Mouse (Mus musculus) testis, adult 2 months (tissue): ENCODE data around the gene Gm44502. TPM values are rescaled to one million over a fixed set of nuclear protein-coding genes. Genes with fewer than 3 reads are reported as not detected.

Experiments used
- H3K27ac ChIP-seq: fragments of 200-500 bp; 2 replicates; pipeline ENCODE4 v1.5.1; 2012; ENCODE audit warnings: low read depth, low read length; ENCODE audit not compliant: control insufficient read depth, insufficient read depth
- H3K27me3 ChIP-seq: fragments of 200-500 bp; 2 replicates; pipeline ENCODE4 v1.6.1; 2012; ENCODE audit warnings: mild to moderate bottlenecking, low read length, moderate library complexity; ENCODE audit not compliant: control insufficient read depth, insufficient read depth
- H3K36me3 ChIP-seq: fragments of 200-500 bp; 2 replicates; pipeline ENCODE4 v1.6.1; 2012; ENCODE audit warnings: mild to moderate bottlenecking, low read length; ENCODE audit not compliant: control insufficient read depth, insufficient read depth
- H3K4me1 ChIP-seq: fragments of 200-500 bp; 2 replicates; pipeline ENCODE4 v1.6.1; 2012; ENCODE audit warnings: low read length; ENCODE audit not compliant: control insufficient read depth, insufficient read depth
- H3K4me3 ChIP-seq: fragments of 200-500 bp; 2 replicates; pipeline ENCODE4 v1.5.1; 2012; ENCODE audit warnings: low read depth, mild to moderate bottlenecking, low read length, moderate library complexity, mixed read lengths; ENCODE audit not compliant: control insufficient read depth
- CTCF ChIP-seq: fragments of 200-500 bp; IDR thresholded peaks from 2 replicates; pipeline ENCODE4 v1.5.1; 2012; ENCODE audit warnings: low read depth, mild to moderate bottlenecking, inconsistent platforms, low read length, moderate library complexity; ENCODE audit not compliant: control insufficient read depth, insufficient read depth, insufficient replicate concordance
- POLR2A ChIP-seq: fragments of 200-500 bp; IDR thresholded peaks from 2 replicates; pipeline ENCODE4 v1.6.1; 2012; ENCODE audit warnings: low read depth, mild to moderate bottlenecking, inconsistent platforms, low read length, moderate library complexity; ENCODE audit not compliant: control insufficient read depth
- polyA plus RNA-seq: library from polyadenylated mRNA; depleted of rRNA; stranded (reverse); fragments of >200 nt; gene quantifications from 2 replicates; pipeline ENCODE4 v1.2.3, GENCODE M21; 2012

Gm44502 gene
- polyA plus RNA-seq, 1 experiment: 1.2 TPM

- peak within 1 kb of the TSS; percentile 90 for H3K27ac ChIP-seq
- TF ChIP-seq POLR2A (no peak), CTCF (no peak)
- H3K4me3 ChIP-seq: peak within 1 kb of the TSS; percentile 92
These were observed 3.8 kb downstream of the Gm44502 start, which contains the start of gene Cpt1b for GRCm38 (mm10) chr15:89425711-89426121. Gene Cpt1b (minus strand): TSS chr15:89425863.

GRCm38 (mm10) chr15:89424621-89425020 is 4.9 kb downstream of the Gm44502 start:
- H3K36me3 ChIP-seq: no peaks in the 10 kb centered on the region; the same call in 1 of the 2 replicates
- peaks cover 19% of the 10 kb centered on the region for H3K4me1 ChIP-seq
- H3K27me3 ChIP-seq: no peaks in the 10 kb centered on the region
- TF ChIP-seq POLR2A: 0 out of 2 replicates have a peak, but pooled peaks have one; percentile 20
- TF ChIP-seq CTCF: no peak
- peak overlapping the region; percentile 68 for H3K27ac ChIP-seq
- H3K4me3 ChIP-seq: peak overlapping the region; percentile 84

More at GRCm38 (mm10) chr15:89425711-89426121, 3.8 kb downstream of the Gm44502 start, which contains the start of gene Cpt1b:
- no peaks in the 10 kb centered on the region for H3K27me3 ChIP-seq
- peaks cover 19% of the 10 kb centered on the region for H3K4me1 ChIP-seq
- no peaks in the 10 kb centered on the region; the same call in 1 of the 2 replicates for H3K36me3 ChIP-seq

DNA sequence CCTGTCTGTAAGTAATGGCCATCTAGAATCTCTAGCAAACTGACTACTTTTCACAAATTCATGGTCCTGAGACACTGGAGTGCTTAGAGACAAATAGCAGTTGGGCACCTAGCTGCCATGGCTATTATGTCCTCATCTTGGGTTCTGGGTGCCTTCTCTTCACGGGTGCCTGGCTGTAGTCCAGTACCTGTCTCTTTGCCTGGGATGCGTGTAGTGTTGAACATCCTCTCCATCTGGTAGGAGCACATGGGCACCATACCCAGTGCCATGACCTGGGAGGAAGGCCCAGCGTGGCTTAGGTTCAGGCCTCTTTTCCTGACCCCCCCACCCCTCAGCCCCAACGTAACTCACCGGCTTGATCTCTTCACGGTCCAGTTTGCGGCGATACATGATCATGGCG is 7.6 kb downstream of the Gm44502 start:
- Histone ChIP-seq H3K27ac (no peak overlapping the region), H3K4me3 (no peak overlapping the region), H3K4me1 (peaks cover 18% of the 10 kb centered on the region), H3K27me3 (no peaks in the 10 kb centered on the region), H3K36me3 (no peaks in the 10 kb centered on the region; the same call in 1 of the 2 replicates)
- TF ChIP-seq CTCF (no peak), POLR2A (no peak)

DNA sequence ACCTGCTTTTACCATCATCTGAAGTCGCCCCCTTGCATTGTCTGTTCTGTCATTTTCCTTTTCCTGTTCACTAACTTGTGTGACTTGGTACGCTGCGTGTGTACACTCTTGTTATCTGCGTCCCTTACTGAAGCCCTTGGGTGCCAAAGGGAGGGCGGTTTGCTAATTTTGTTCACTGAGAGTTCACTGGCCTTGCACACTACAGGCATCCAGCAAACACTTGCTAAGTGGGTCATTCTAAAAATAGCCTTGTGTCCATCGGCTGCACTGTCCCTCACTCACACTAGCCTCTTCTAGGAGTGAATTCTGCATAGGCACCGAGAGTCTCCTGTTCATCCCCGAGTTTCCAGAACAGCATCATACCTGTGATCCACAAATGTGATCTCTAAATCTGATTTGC is 14.2 kb downstream of the Gm44502 start:
- no peak overlapping the region for H3K4me3 ChIP-seq

DNA sequence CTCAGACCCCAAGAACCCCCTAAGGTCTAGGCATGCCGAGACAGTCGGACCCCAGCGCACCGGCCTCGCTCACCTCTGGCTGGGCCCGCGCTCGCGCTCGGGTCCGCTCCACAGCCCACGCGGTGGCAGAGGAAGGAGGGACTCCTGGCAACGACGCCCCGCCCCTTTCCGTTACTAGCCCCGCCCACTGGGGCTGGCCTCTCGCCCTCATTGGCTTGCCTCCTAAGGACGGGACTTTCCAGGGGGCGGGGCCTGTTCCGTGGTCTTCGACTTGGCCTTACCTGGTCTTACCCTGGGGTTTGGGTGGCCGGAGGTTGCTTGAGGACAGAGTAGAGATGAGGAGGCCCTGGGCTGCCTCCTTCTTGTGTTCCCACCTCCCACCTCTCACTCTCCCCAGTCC is 19.4 kb downstream of the Gm44502 start, which contains the start of gene Syce3:
Syce3 (minus strand) TSS at position 386 of the 400 bp plus-strand sequence.
- H3K4me3 ChIP-seq: peak within 1 kb of the TSS; percentile 93
- peaks cover 8% of the 10 kb centered on the region for H3K4me1 ChIP-seq
- H3K27ac ChIP-seq: peak within 1 kb of the TSS; percentile 96
- TF ChIP-seq POLR2A: peak; percentile 78
- no peak for TF ChIP-seq CTCF
- no peaks in the 10 kb centered on the region for H3K36me3 ChIP-seq
- H3K27me3 ChIP-seq: no peaks in the 10 kb centered on the region

More for the DNA sequence above, 14.2 kb downstream of the Gm44502 start:
- no peak overlapping the region for H3K27ac ChIP-seq
- H3K36me3 ChIP-seq: no peaks in the 10 kb centered on the region; the same call in 1 of the 2 replicates
- H3K4me1 ChIP-seq: peaks cover 9% of the 10 kb centered on the region
- TF ChIP-seq CTCF: no peak
- TF ChIP-seq POLR2A: no peak
- H3K27me3 ChIP-seq: no peaks in the 10 kb centered on the region

DNA sequence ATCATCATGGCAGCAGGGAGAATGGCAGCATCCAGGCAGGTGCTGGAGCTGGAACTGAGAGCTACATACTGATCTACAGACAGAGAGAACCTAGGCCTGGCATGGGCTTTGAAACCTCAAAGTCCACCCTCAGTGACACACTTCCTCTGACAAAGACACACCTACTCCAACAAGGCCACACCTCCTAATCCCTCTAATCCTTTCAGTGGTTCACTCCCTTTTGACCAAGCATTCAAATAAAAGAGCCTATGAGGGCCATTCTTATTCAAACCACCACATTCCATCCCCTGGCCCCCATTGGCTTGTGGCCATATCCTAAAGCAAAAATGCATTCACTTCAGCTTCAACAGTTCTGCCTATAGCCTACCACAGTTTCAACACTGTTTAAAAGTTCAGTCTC is 22.8 kb downstream of the Gm44502 start:
- Histone ChIP-seq H3K36me3 (no peaks in the 10 kb centered on the region), H3K4me3 (no peak overlapping the region), H3K4me1 (peaks cover 8% of the 10 kb centered on the region), H3K27ac (no peak overlapping the region), H3K27me3 (no peaks in the 10 kb centered on the region)
- TF ChIP-seq CTCF (no peak), POLR2A (no peak)

GRCm38 (mm10) chr15:89404831-89405623 is 24.5 kb downstream of the Gm44502 start:
- H3K36me3 ChIP-seq: no peaks in the 10 kb centered on the region
- TF ChIP-seq POLR2A: no peak
- H3K4me3 ChIP-seq: no peak overlapping the region
- peaks cover 4% of the 10 kb centered on the region for H3K4me1 ChIP-seq
- no peaks in the 10 kb centered on the region for H3K27me3 ChIP-seq
- H3K27ac ChIP-seq: no peak overlapping the region
